Mouse (Mus musculus) cortical plate, adult 2 months (tissue): Measurements from ENCODE around the gene Cryba4.

Source experiments
- CTCF ChIP-seq: fragments of 200-500 bp; IDR thresholded peaks from 2 replicates; pipeline ENCODE4 v1.5.1; 2011; ENCODE audit warnings: mild to moderate bottlenecking, control low read depth, low read length; ENCODE audit not compliant: insufficient read depth; ENCODE audit errors: extremely low read depth
- POLR2A ChIP-seq: fragments of 200-500 bp; IDR thresholded peaks from 2 replicates; pipeline ENCODE4 v1.6.1; 2011; ENCODE audit warnings: mild to moderate bottlenecking, low read length, control low read depth; ENCODE audit not compliant: insufficient read depth; ENCODE audit errors: extremely low read depth

DNA sequence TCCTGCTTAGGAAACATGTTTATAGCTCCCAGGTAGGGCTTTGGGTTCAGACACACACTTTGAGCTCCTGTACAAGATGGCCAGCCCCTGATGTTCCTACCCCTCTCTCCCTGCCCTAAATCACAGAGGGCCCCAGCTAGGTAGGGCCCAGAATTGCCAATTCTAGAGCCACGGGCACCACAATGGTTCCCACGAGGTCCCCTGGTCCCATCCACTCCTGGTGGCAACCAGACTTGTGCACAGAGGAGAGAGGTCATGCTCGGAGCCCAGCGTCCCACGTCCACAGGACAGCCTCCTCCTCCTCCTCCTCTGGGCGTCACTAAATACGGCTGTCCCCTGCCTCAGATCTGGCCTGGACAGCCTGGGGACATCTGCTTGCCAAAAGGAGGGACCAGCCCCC, 36.0 kb downstream of the Cryba4 start:
- no peak for TF ChIP-seq POLR2A
- TF ChIP-seq CTCF = no peak
